Mouse (Mus musculus) MEL (cell line): Measurements from ENCODE around the gene Scarb1. TPM values are rescaled to one million over a fixed set of nuclear protein-coding genes. Genes with fewer than 3 reads are reported as not detected.

Experiments
- DNase-seq: peaks from one replicate; pipeline ENCODE4 v3.0.0; 2011; ENCODE audit warnings: low read depth, low spot score
- H3K27ac ChIP-seq: 2 replicates; pipeline ENCODE4 v1.5.1; 2012; ENCODE audit warnings: low read depth, mild to moderate bottlenecking, control low read depth, low read length, moderate library complexity; ENCODE audit not compliant: control insufficient read depth
- H3K27me3 ChIP-seq, 2 experiments: fragments of 150-350 bp in 1 of 2; sonication (generic) in 1 of 2; 2 replicates each; pipeline ENCODE4 v1.6.1; 2012; ENCODE audit warnings: low read length in 2 of 2, mild to moderate bottlenecking in 2 of 2, improper control_type of control experiment in 1 of 2, moderate library complexity in 1 of 2; ENCODE audit not compliant: insufficient read depth in 2 of 2, control insufficient read depth in 1 of 2
- H3K36me3 ChIP-seq, 2 experiments: 2 replicates each; pipeline ENCODE4 v1.6.1; 2012 to 2014; ENCODE audit warnings: low read length in 2 of 2, improper control_type of control experiment in 1 of 2, inconsistent platforms in 1 of 2, mild to moderate bottlenecking in 1 of 2; ENCODE audit not compliant: insufficient read depth in 2 of 2, control insufficient read depth in 1 of 2
- H3K4me1 ChIP-seq, 2 experiments: fragments of 150-350 bp in 1 of 2; sonication (generic) in 1 of 2; 2 replicates each; pipeline ENCODE4 v1.6.1; 2012; ENCODE audit warnings: low read length in 2 of 2, improper control_type of control experiment in 1 of 2, mild to moderate bottlenecking in 1 of 2; ENCODE audit not compliant: insufficient read depth in 2 of 2, control insufficient read depth in 1 of 2
- H3K4me3 ChIP-seq, 2 experiments: fragments of 150-350 bp in 1 of 2; sonication (generic) in 1 of 2; 2 replicates each; pipeline ENCODE4 v1.5.1; 2012; ENCODE audit warnings: low read depth in 2 of 2, low read length in 2 of 2, mild to moderate bottlenecking in 2 of 2, moderate library complexity in 2 of 2, control low read depth in 1 of 2, improper control_type of control experiment in 1 of 2; ENCODE audit not compliant: control insufficient read depth in 1 of 2, insufficient read depth in 1 of 2
- H3K79me2 ChIP-seq: 2 replicates; pipeline ENCODE4 v1.6.1; 2012; ENCODE audit warnings: mild to moderate bottlenecking, low read length, moderate library complexity; ENCODE audit not compliant: control insufficient read depth, poor library complexity, insufficient read depth
- H3K9ac ChIP-seq: 2 replicates; pipeline ENCODE4 v1.6.1; 2012; ENCODE audit warnings: low read depth, mild to moderate bottlenecking, control low read depth, low read length, moderate library complexity; ENCODE audit not compliant: control insufficient read depth, poor library complexity, severe bottlenecking
- H3K9me3 ChIP-seq: fragments of 150-350 bp; sonication (generic); replicated peaks from 2 replicates; pipeline ENCODE4 v1.6.1; 2012; ENCODE audit warnings: mild to moderate bottlenecking, low read length, improper control_type of control experiment, moderate library complexity; ENCODE audit not compliant: insufficient read depth
- CHD1 ChIP-seq: IDR thresholded peaks from 2 replicates; pipeline ENCODE4 v1.6.1; 2012; ENCODE audit warnings: low read depth, mild to moderate bottlenecking, inconsistent platforms, low read length, improper control_type of control experiment
- E2F4 ChIP-seq: IDR thresholded peaks from 2 replicates; pipeline ENCODE4 v1.6.1; 2011; ENCODE audit warnings: low read depth, low read length, improper control_type of control experiment, borderline replicate concordance
- EP300 ChIP-seq, 2 experiments: IDR thresholded peaks; 2 replicates each; pipeline ENCODE4 v1.6.1; 2011; ENCODE audit warnings: improper control_type of control experiment in 2 of 2, low read length in 2 of 2, low read depth in 1 of 2, mild to moderate bottlenecking in 1 of 2
- ETS1 ChIP-seq: IDR thresholded peaks from 2 replicates; pipeline ENCODE4 v1.6.1; 2012; ENCODE audit warnings: low read depth, mild to moderate bottlenecking, inconsistent platforms, low read length, improper control_type of control experiment, moderate library complexity
- GATA1 ChIP-seq: IDR thresholded peaks from 2 replicates; pipeline ENCODE4 v1.6.1; 2011; ENCODE audit warnings: low read depth, low read length, improper control_type of control experiment
- JUND ChIP-seq: IDR thresholded peaks from 2 replicates; pipeline ENCODE4 v1.6.1; 2011; ENCODE audit warnings: low read depth, mild to moderate bottlenecking, improper control_type of control experiment, low read length
- KAT2A ChIP-seq: conservative IDR thresholded peaks from 2 replicates; pipeline ENCODE4 v1.6.1; 2012; ENCODE audit warnings: low read depth, low read length, improper control_type of control experiment, inconsistent platforms
- MAZ ChIP-seq: IDR thresholded peaks from 2 replicates; pipeline ENCODE4 v1.6.1; 2012; ENCODE audit warnings: low read depth, mild to moderate bottlenecking, inconsistent platforms, low read length, improper control_type of control experiment
- MEF2A ChIP-seq: IDR thresholded peaks from 2 replicates; pipeline ENCODE4 v1.6.1; 2014; ENCODE audit warnings: low read depth, mild to moderate bottlenecking, inconsistent platforms, low read length, improper control_type of control experiment; ENCODE audit not compliant: poor library complexity, insufficient replicate concordance, severe bottlenecking; ENCODE audit errors: extremely low read depth
- MXI1 ChIP-seq: IDR thresholded peaks from 2 replicates; pipeline ENCODE4 v1.6.1; 2011; ENCODE audit warnings: mild to moderate bottlenecking, low read depth, low read length, improper control_type of control experiment
- MYB ChIP-seq: IDR thresholded peaks from 2 replicates; pipeline ENCODE4 v1.6.1; 2011; ENCODE audit warnings: mild to moderate bottlenecking, low read depth, low read length, improper control_type of control experiment
- MYC ChIP-seq: IDR thresholded peaks from 2 replicates; pipeline ENCODE4 v1.6.1; 2011; ENCODE audit warnings: low read depth, mild to moderate bottlenecking, low read length, improper control_type of control experiment, moderate library complexity
- POLR2A ChIP-seq, 2 experiments: IDR thresholded peaks; 2 replicates each; pipeline ENCODE4 v1.6.1; 2011 to 2012; ENCODE audit warnings: low read length in 2 of 2, mild to moderate bottlenecking in 2 of 2, control low read depth in 1 of 2, improper control_type of control experiment in 1 of 2, low read depth in 1 of 2, moderate library complexity in 1 of 2; ENCODE audit not compliant: control insufficient read depth in 1 of 2, insufficient read depth in 1 of 2, poor library complexity in 1 of 2
- POLR2AphosphoS5 ChIP-seq: IDR thresholded peaks from 2 replicates; pipeline ENCODE4 v1.6.1; 2012; ENCODE audit warnings: low read depth, borderline replicate concordance, mild to moderate bottlenecking, inconsistent platforms, low read length, moderate library complexity, mixed read lengths
- RAD21 ChIP-seq: IDR thresholded peaks from 2 replicates; pipeline ENCODE4 v1.6.1; 2011; ENCODE audit warnings: mild to moderate bottlenecking, low read depth, low read length, improper control_type of control experiment
- RCOR1 ChIP-seq: IDR thresholded peaks from 2 replicates; pipeline ENCODE4 v1.6.1; 2012; ENCODE audit warnings: low read depth, mild to moderate bottlenecking, inconsistent platforms, low read length, improper control_type of control experiment
- TAL1 ChIP-seq: IDR thresholded peaks from 2 replicates; pipeline ENCODE4 v1.6.1; 2012; ENCODE audit warnings: mild to moderate bottlenecking, inconsistent platforms, low read length, moderate library complexity, mixed read lengths
- TBP ChIP-seq: IDR thresholded peaks from 2 replicates; pipeline ENCODE4 v1.8.0; 2011; ENCODE audit warnings: low read depth, low read length, improper control_type of control experiment
- TCF12 ChIP-seq: IDR thresholded peaks from 2 replicates; pipeline ENCODE4 v1.6.1; 2014; ENCODE audit warnings: low read depth, mild to moderate bottlenecking, inconsistent platforms, low read length, improper control_type of control experiment, moderate library complexity
- UBTF ChIP-seq: IDR thresholded peaks from 2 replicates; pipeline ENCODE4 v1.6.1; 2012; ENCODE audit warnings: low read depth, mild to moderate bottlenecking, inconsistent platforms, low read length, improper control_type of control experiment, moderate library complexity, borderline replicate concordance; ENCODE audit not compliant: insufficient read depth
- USF1 ChIP-seq: IDR thresholded peaks from 2 replicates; pipeline ENCODE4 v1.6.1; 2014; ENCODE audit warnings: low read depth, mild to moderate bottlenecking, inconsistent platforms, low read length, improper control_type of control experiment, moderate library complexity
- USF2 ChIP-seq, 2 experiments: IDR thresholded peaks; 2 replicates each; pipeline ENCODE4 v1.6.1; 2011 to 2012; ENCODE audit warnings: improper control_type of control experiment in 2 of 2, low read length in 2 of 2, borderline replicate concordance in 1 of 2, inconsistent platforms in 1 of 2, low read depth in 1 of 2, mild to moderate bottlenecking in 1 of 2; ENCODE audit not compliant: insufficient read depth in 1 of 2
- ZC3H11A ChIP-seq: IDR thresholded peaks from 2 replicates; pipeline ENCODE4 v1.6.1; 2012; ENCODE audit warnings: low read depth, mild to moderate bottlenecking, inconsistent platforms, low read length, improper control_type of control experiment
- ZMIZ1 ChIP-seq: IDR thresholded peaks from 2 replicates; pipeline ENCODE4 v1.6.1; 2012; ENCODE audit warnings: low read depth, mild to moderate bottlenecking, inconsistent platforms, low read length, improper control_type of control experiment, moderate library complexity
- ZNF384 ChIP-seq: IDR thresholded peaks from 2 replicates; pipeline ENCODE4 v1.6.1; 2012; ENCODE audit warnings: low read depth, mild to moderate bottlenecking, inconsistent platforms, low read length, improper control_type of control experiment
- polyA plus RNA-seq, 2 experiments: library from polyadenylated mRNA; stranded (reverse) in 1 of 2; unstranded in 1 of 2; fragments of >175 nt in 1 of 2; fragments of >200 nt in 1 of 2; gene quantifications; 2 replicates each; pipeline versions ENCODE4 v1.2.1 to v1.2.4; 2012; ENCODE audit warnings: low replicate concordance in 2 of 2, low read depth in 1 of 2; ENCODE audit not compliant: insufficient read length in 2 of 2, insufficient read depth in 1 of 2, missing spikeins in 1 of 2
- total RNA-seq: library from RNA; depleted of rRNA; stranded (reverse); fragments of 300-350 nt; gene quantifications from 2 replicates; pipeline ENCODE4 v1.2.3, GENCODE M21; 2012

Scarb1 gene
- total and polyA plus RNA-seq, 3 experiments, result 53.1 to 98.3 TPM; not detected in 1

DNA sequence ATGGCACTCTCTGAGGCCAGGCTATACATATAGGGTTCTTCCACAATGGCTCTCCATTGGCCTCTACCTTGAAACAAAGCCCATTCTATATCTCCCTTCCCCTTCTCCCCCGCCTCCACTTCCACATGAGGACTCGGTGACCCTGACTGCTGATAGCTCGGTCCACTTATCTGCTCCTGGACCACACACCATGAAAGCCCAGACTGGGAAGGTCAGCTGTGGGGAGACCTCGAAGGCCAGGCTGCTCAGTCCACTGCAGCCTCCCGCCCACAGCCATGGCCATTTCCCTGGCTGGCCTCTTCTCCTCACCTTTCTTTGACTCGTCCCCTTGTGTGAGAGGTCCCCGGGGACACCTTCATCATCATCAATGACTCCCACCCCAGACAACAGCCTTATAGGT lies 23.6 kb downstream of the Scarb1 start:
- H3K27ac ChIP-seq, result no peak overlapping the region
- H3K79me2 ChIP-seq, result peaks cover 5% of the 10 kb centered on the region
- TF ChIP-seq POLR2A (IDR thresholded peaks at IDR 0.05; ENCODE audit: control insufficient read depth in 1 of 2, insufficient read depth in 1 of 2, low read depth in 1 of 2, low read length in 2 of 2, poor library complexity in 1 of 2) (no peak), ETS1 (no peak), CHD1 (no peak), EP300 (IDR thresholded peaks at IDR 0.05; ENCODE audit: low read depth in 1 of 2, low read length in 2 of 2) (no peak), MEF2A (no peak), TAL1 (no peak), ZMIZ1 (no peak), MAZ (no peak), ZC3H11A (no peak), GATA1 (no peak), JUND (no peak), USF2 (IDR thresholded peaks at IDR 0.05; ENCODE audit: borderline replicate concordance in 1 of 2, insufficient read depth in 1 of 2, low read depth in 1 of 2, low read length in 2 of 2) (no peak), RCOR1 (no peak), KAT2A (no peak), MYB (no peak), E2F4 (no peak), POLR2AphosphoS5 (no peak), ZNF384 (no peak), USF1 (no peak), UBTF (no peak)
- H3K27me3 ChIP-seq, result no peaks in the 10 kb centered on the region
- no peak overlapping the region for H3K9ac ChIP-seq
- no peak for DNase-seq
- no peak overlapping the region for H3K4me3 ChIP-seq
- H3K4me1 ChIP-seq, result peaks cover 8% of the 10 kb centered on the region in 2 experiments; a peak in 3 of 4 replicates
- H3K36me3 ChIP-seq, result peaks cover 3 to 4% of the 10 kb centered on the region in 2 experiments
- H3K9me3 ChIP-seq, result no peaks in the 10 kb centered on the region

- Histone ChIP-seq H3K9ac (no peak overlapping the region), H3K4me1 (peaks cover 8% of the 10 kb centered on the region in 2 experiments; a peak in 3 of 4 replicates), H3K36me3 (peaks cover 3 to 4% of the 10 kb centered on the region in 2 experiments), H3K27me3 (no peaks in the 10 kb centered on the region), H3K4me3 (no peak overlapping the region), H3K79me2 (peaks cover 3% of the 10 kb centered on the region), H3K9me3 (no peaks in the 10 kb centered on the region), H3K27ac (no peak overlapping the region)
- DNase-seq, result no peak
- TF ChIP-seq MXI1 (no peak), USF1 (no peak), EP300 (IDR thresholded peaks at IDR 0.05; ENCODE audit: low read depth in 1 of 2, low read length in 2 of 2) (no peak), USF2 (IDR thresholded peaks at IDR 0.05; ENCODE audit: borderline replicate concordance in 1 of 2, insufficient read depth in 1 of 2, low read depth in 1 of 2, low read length in 2 of 2) (no peak), MYC (no peak), TCF12 (no peak), RAD21 (no peak), RCOR1 (no peak), POLR2AphosphoS5 (no peak), E2F4 (no peak), TBP (no peak), TAL1 (no peak)
Observed at GRCm38 (mm10) chr5:125316771-125317170, 24.1 kb downstream of the Scarb1 start.
